ENCODE assay signal across 1 mouse cellular context in the genomic region with DNA sequence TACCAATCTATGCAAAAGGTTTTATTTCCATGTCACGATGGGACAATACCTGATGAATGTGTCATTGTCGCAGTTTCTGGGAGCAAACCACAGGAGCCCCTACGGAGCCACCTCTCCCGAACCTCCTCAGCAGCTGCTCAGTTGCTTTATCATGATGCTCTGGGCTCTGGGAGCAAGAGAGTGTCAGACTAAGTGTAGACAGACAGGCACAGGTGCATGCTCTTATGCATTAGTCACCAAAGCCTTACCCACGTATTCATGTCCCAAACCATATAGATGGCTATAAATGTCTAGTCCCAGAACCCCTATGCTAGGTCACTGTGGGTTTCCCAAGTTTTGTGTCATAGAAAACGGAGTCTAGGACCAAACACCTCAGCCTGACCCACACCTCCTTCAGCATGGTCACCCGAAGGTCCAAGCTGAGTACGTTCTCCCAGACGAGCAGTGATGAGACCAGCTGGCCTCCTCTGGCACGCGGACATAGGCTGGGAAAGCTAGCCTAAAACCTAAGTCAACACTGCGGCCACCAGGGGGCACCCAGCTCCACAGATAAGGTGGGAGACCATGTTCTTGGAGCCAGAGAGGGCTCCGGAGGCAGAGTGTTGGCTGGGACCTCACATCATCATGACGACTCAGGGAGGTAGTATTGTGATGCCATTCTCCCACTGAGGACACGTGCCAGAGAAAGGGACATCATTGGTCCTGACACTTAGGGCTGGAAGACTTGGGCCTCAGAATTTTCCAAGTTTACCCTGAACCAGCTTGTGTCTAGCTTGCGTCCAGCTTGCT.
TF ChIP-seq lines count a peak whose summit lies in the region.

No protein-coding gene starts in this region.

TF ChIP-seq in CH12.LX, 34 proteins besides CTCF, POLR2A, EP300 and RAD21:
- TF ChIP-seq IRF4 (IDR thresholded peaks at IDR 0.05; ENCODE audit: low read depth, low read length) (peak; percentile 54; the same call in 1 of the 2 replicates), NELFE (IDR thresholded peaks at IDR 0.05; ENCODE audit: low read depth, low read length) (peak; percentile 39; the same call in 1 of the 2 replicates), GABPA (IDR thresholded peaks at IDR 0.05; ENCODE audit: insufficient replicate concordance, low read depth, low read length) (no peak), SMC3 (IDR thresholded peaks at IDR 0.05; ENCODE audit: low read depth, low read length) (peak; percentile 86), MEF2A (IDR thresholded peaks at IDR 0.05; ENCODE audit: borderline replicate concordance, low read depth, low read length) (no peak), MYC (IDR thresholded peaks at IDR 0.05; ENCODE audit: low read depth, low read length) (peak; percentile 52; the same call in 1 of the 2 replicates), KAT2A (IDR thresholded peaks at IDR 0.05; ENCODE audit: insufficient replicate concordance, low read length) (no peak), MAFK (IDR thresholded peaks at IDR 0.05; ENCODE audit: insufficient replicate concordance, low read length) (no peak), SIN3A (IDR thresholded peaks at IDR 0.05; ENCODE audit: low read length) (no peak), CHD1 (IDR thresholded peaks at IDR 0.05; ENCODE audit: low read depth, low read length) (no peak), USF1 (IDR thresholded peaks at IDR 0.05; ENCODE audit: low read depth, low read length) (no peak), NRF1 (IDR thresholded peaks at IDR 0.05; ENCODE audit: low read depth, low read length) (0 out of 2 replicates have a peak, but pooled peaks have one; percentile 6), ZC3H11A (IDR thresholded peaks at IDR 0.05; ENCODE audit: low read depth, low read length) (peak; percentile 29; the same call in 1 of the 2 replicates), ZNF384 (IDR thresholded peaks at IDR 0.05; ENCODE audit: low read depth, low read length) (no peak), ELF1 (IDR thresholded peaks at IDR 0.05; ENCODE audit: low read depth, low read length) (no peak), CHD2 (IDR thresholded peaks at IDR 0.05; ENCODE audit: low read length) (no peak), PAX5 (IDR thresholded peaks at IDR 0.05; ENCODE audit: low read length) (no peak), BHLHE40 (IDR thresholded peaks at IDR 0.05; ENCODE audit: low read depth, low read length) (no peak; the same call in none of the 2 replicates)
